Mouse (Mus musculus): ENCODE results near the gene Bcas1.
A peak's percentile ranks its signal among the peaks of the same experiment; 100 is the strongest.

The Bcas1 gene

GRCm38 (mm10) chr2:170442535-170442934, 14.9 kb upstream of the Bcas1 start:
- peaks cover 32% of the 10 kb centered on the region for H3K27me3 ChIP-seq (ENCODE audit: insufficient read depth, low read length)
- no peak overlapping the region for H3K4me3 ChIP-seq (replicated peaks; ENCODE audit: low read length)
- TF ChIP-seq POU5F1 (IDR thresholded peaks at IDR 0.05; ENCODE audit: borderline replicate concordance, low read length) (no peak), CTCF (conservative IDR thresholded peaks at IDR 0.05; ENCODE audit: low read length) (peak; percentile 71), NANOG (IDR thresholded peaks at IDR 0.05; ENCODE audit: borderline replicate concordance, low read length) (no peak)
- no peaks in the 10 kb centered on the region for H3K36me3 ChIP-seq (ENCODE audit: insufficient read depth, low read length)
- no peaks in the 10 kb centered on the region for H3K9me3 ChIP-seq (ENCODE audit: low read length)
- peaks cover 14% of the 10 kb centered on the region for H3K4me1 ChIP-seq (replicated peaks; ENCODE audit: low read depth, low read length)

GRCm38 (mm10) chr2:170438782-170439181, 11.1 kb upstream of the Bcas1 start:
- Histone ChIP-seq H3K9me3 (ENCODE audit: low read length) (no peaks in the 10 kb centered on the region), H3K4me3 (replicated peaks; ENCODE audit: low read length) (peak overlapping the region; percentile 14; the same call in 1 of the 2 replicates), H3K36me3 (ENCODE audit: insufficient read depth, low read length) (no peaks in the 10 kb centered on the region), H3K4me1 (replicated peaks; ENCODE audit: low read depth, low read length) (peaks cover 14% of the 10 kb centered on the region), H3K27me3 (ENCODE audit: insufficient read depth, low read length) (peaks cover 46% of the 10 kb centered on the region)
- TF ChIP-seq NANOG (IDR thresholded peaks at IDR 0.05; ENCODE audit: borderline replicate concordance, low read length) = no peak
- TF ChIP-seq POU5F1 (IDR thresholded peaks at IDR 0.05; ENCODE audit: borderline replicate concordance, low read length) = no peak
- TF ChIP-seq CTCF (conservative IDR thresholded peaks at IDR 0.05; ENCODE audit: low read length) = no peak

GRCm38 (mm10) chr2:170436204-170436603, 8.6 kb upstream of the Bcas1 start:
- Histone ChIP-seq H3K4me1 (replicated peaks; ENCODE audit: low read depth, low read length) (peaks cover 18% of the 10 kb centered on the region), H3K9me3 (ENCODE audit: low read length) (no peaks in the 10 kb centered on the region), H3K27me3 (ENCODE audit: insufficient read depth, low read length) (peaks cover 44% of the 10 kb centered on the region), H3K36me3 (ENCODE audit: insufficient read depth, low read length) (no peaks in the 10 kb centered on the region), H3K4me3 (replicated peaks; ENCODE audit: low read length) (no peak overlapping the region)
- TF ChIP-seq POU5F1 (IDR thresholded peaks at IDR 0.05; ENCODE audit: borderline replicate concordance, low read length) (no peak), NANOG (IDR thresholded peaks at IDR 0.05; ENCODE audit: borderline replicate concordance, low read length) (no peak), CTCF (conservative IDR thresholded peaks at IDR 0.05; ENCODE audit: low read length) (no peak)

GRCm38 (mm10) chr2:170432152-170432551, 4.5 kb upstream of the Bcas1 start:
- H3K4me1 ChIP-seq (replicated peaks; ENCODE audit: low read depth, low read length) = peaks cover 11% of the 10 kb centered on the region
- no peaks in the 10 kb centered on the region for H3K36me3 ChIP-seq (ENCODE audit: insufficient read depth, low read length)
- no peak overlapping the region for H3K4me3 ChIP-seq (replicated peaks; ENCODE audit: low read length)
- H3K9me3 ChIP-seq (ENCODE audit: low read length) = no peaks in the 10 kb centered on the region
- peaks cover 26% of the 10 kb centered on the region for H3K27me3 ChIP-seq (ENCODE audit: insufficient read depth, low read length)
- TF ChIP-seq POU5F1 (IDR thresholded peaks at IDR 0.05; ENCODE audit: borderline replicate concordance, low read length) = no peak
- no peak for TF ChIP-seq CTCF (conservative IDR thresholded peaks at IDR 0.05; ENCODE audit: low read length)
- no peak for TF ChIP-seq NANOG (IDR thresholded peaks at IDR 0.05; ENCODE audit: borderline replicate concordance, low read length)

- TF ChIP-seq CTCF (conservative IDR thresholded peaks at IDR 0.05; ENCODE audit: low read length) (no peak), NANOG (IDR thresholded peaks at IDR 0.05; ENCODE audit: borderline replicate concordance, low read length) (no peak), POU5F1 (IDR thresholded peaks at IDR 0.05; ENCODE audit: borderline replicate concordance, low read length) (no peak)
- Histone ChIP-seq H3K27me3 (ENCODE audit: insufficient read depth, low read length) (peaks cover 18% of the 10 kb centered on the region), H3K4me1 (replicated peaks; ENCODE audit: low read depth, low read length) (peaks cover 19% of the 10 kb centered on the region), H3K9me3 (ENCODE audit: low read length) (no peaks in the 10 kb centered on the region), H3K36me3 (ENCODE audit: insufficient read depth, low read length) (no peaks in the 10 kb centered on the region), H3K4me3 (replicated peaks; ENCODE audit: low read length) (no peak overlapping the region)
Measured at GRCm38 (mm10) chr2:170428966-170429365, 1.3 kb upstream of the Bcas1 start.

GRCm38 (mm10) chr2:170424131-170424530, 3.5 kb downstream of the Bcas1 start:
- H3K4me1 ChIP-seq (replicated peaks; ENCODE audit: low read depth, low read length) = peaks cover 12% of the 10 kb centered on the region
- no peaks in the 10 kb centered on the region for H3K36me3 ChIP-seq (ENCODE audit: insufficient read depth, low read length)
- TF ChIP-seq NANOG (IDR thresholded peaks at IDR 0.05; ENCODE audit: borderline replicate concordance, low read length) (no peak), CTCF (conservative IDR thresholded peaks at IDR 0.05; ENCODE audit: low read length) (no peak), POU5F1 (IDR thresholded peaks at IDR 0.05; ENCODE audit: borderline replicate concordance, low read length) (no peak)
- H3K4me3 ChIP-seq (replicated peaks; ENCODE audit: low read length) = no peak overlapping the region
- peaks cover 3% of the 10 kb centered on the region; the same call in 1 of the 2 replicates for H3K9me3 ChIP-seq (ENCODE audit: low read length)
- H3K27me3 ChIP-seq (ENCODE audit: insufficient read depth, low read length) = peaks cover 17% of the 10 kb centered on the region

- Histone ChIP-seq H3K9me3 (ENCODE audit: low read length) (peaks cover 3% of the 10 kb centered on the region; the same call in 1 of the 2 replicates), H3K36me3 (ENCODE audit: insufficient read depth, low read length) (no peaks in the 10 kb centered on the region), H3K4me1 (replicated peaks; ENCODE audit: low read depth, low read length) (peaks cover 10% of the 10 kb centered on the region), H3K27me3 (ENCODE audit: insufficient read depth, low read length) (peaks cover 33% of the 10 kb centered on the region), H3K4me3 (replicated peaks; ENCODE audit: low read length) (no peak overlapping the region)
- TF ChIP-seq POU5F1 (IDR thresholded peaks at IDR 0.05; ENCODE audit: borderline replicate concordance, low read length) (no peak), CTCF (conservative IDR thresholded peaks at IDR 0.05; ENCODE audit: low read length) (peak; percentile 57), NANOG (IDR thresholded peaks at IDR 0.05; ENCODE audit: borderline replicate concordance, low read length) (no peak)
Measured at GRCm38 (mm10) chr2:170421924-170422323, 5.7 kb downstream of the Bcas1 start.

- Histone ChIP-seq H3K4me1 (replicated peaks; ENCODE audit: low read depth, low read length) (0 out of 2 replicates have a peak, but pooled peaks cover 3% of the 10 kb centered on the region), H3K4me3 (replicated peaks; ENCODE audit: low read length) (no peak overlapping the region), H3K27me3 (ENCODE audit: insufficient read depth, low read length) (peaks cover 50% of the 10 kb centered on the region), H3K36me3 (ENCODE audit: insufficient read depth, low read length) (no peaks in the 10 kb centered on the region), H3K9me3 (ENCODE audit: low read length) (peaks cover 3% of the 10 kb centered on the region; the same call in 1 of the 2 replicates)
- TF ChIP-seq POU5F1 (IDR thresholded peaks at IDR 0.05; ENCODE audit: borderline replicate concordance, low read length) = no peak
- peak; percentile 69 for TF ChIP-seq CTCF (conservative IDR thresholded peaks at IDR 0.05; ENCODE audit: low read length)
Measured at GRCm38 (mm10) chr2:170418748-170419147, 8.9 kb downstream of the Bcas1 start.

Measured in E14TG2a.4 (cell line).